Mouse (Mus musculus) frontal cortex, postnatal 25 days (tissue): ENCODE results near the gene Dhx15.
"Not testable (repeated sequence)": the region's sequence is repeated elsewhere in the genome, so short reads cannot be mapped to it uniquely, and the experiment has no call there.

Experiments used
- DNase-seq, 2 experiments: peaks; one replicate each; pipeline ENCODE4 v3.0.0; 2022; ENCODE audit warnings: low spot score in 2 of 2

The Dhx15 gene

GRCm38 (mm10) chr5:52190371-52191179 is at the start of gene Dhx15:
Gene Dhx15, minus strand, starts transcription at chr5:52190514.
- peak; percentile 76 to 85 for DNase-seq

GRCm38 (mm10) chr5:52238877-52239276 is 48.6 kb upstream of the Dhx15 start:
- no peak for DNase-seq

GRCm38 (mm10) chr5:52237956-52238735 is 47.8 kb upstream of the Dhx15 start:
- no peak for DNase-seq

- not testable (repeated sequence) for DNase-seq
Measured at GRCm38 (mm10) chr5:52236585-52236984, 46.3 kb upstream of the Dhx15 start.

GRCm38 (mm10) chr5:52234570-52234969 is 44.3 kb upstream of the Dhx15 start:
- no peak for DNase-seq

GRCm38 (mm10) chr5:52233891-52234290 is 43.6 kb upstream of the Dhx15 start:
- no peak for DNase-seq

GRCm38 (mm10) chr5:52232611-52233010 is 42.3 kb upstream of the Dhx15 start:
- DNase-seq, result no peak

GRCm38 (mm10) chr5:52232199-52232598 is 41.9 kb upstream of the Dhx15 start:
- no peak for DNase-seq

- DNase-seq, result no peak
Measured at GRCm38 (mm10) chr5:52230466-52230865, 40.2 kb upstream of the Dhx15 start.

- no peak for DNase-seq
Measured at GRCm38 (mm10) chr5:52226677-52227076, 36.4 kb upstream of the Dhx15 start.

- DNase-seq, result no peak
Measured at GRCm38 (mm10) chr5:52221596-52221995, 31.3 kb upstream of the Dhx15 start.

GRCm38 (mm10) chr5:52220013-52220804 is 29.9 kb upstream of the Dhx15 start:
- DNase-seq, result no peak

GRCm38 (mm10) chr5:52218238-52218637 is 27.9 kb upstream of the Dhx15 start:
- no peak for DNase-seq

- DNase-seq, result no peak
Measured at GRCm38 (mm10) chr5:52213143-52213900, 23.0 kb upstream of the Dhx15 start.

- DNase-seq, result no peak
Measured at GRCm38 (mm10) chr5:52191180-52191468, 810 bp upstream of the Dhx15 start.

- peak in 1 of 2 experiments; percentile 12 for DNase-seq
Measured at GRCm38 (mm10) chr5:52189664-52190365, 499 bp downstream of the Dhx15 start.

- no peak for DNase-seq
Measured at GRCm38 (mm10) chr5:52188206-52188605, 2.1 kb downstream of the Dhx15 start.

- DNase-seq, result no peak
Measured at GRCm38 (mm10) chr5:52177326-52177725, 13.0 kb downstream of the Dhx15 start.

GRCm38 (mm10) chr5:52168468-52168867 is 21.8 kb downstream of the Dhx15 start:
- DNase-seq, result no peak

GRCm38 (mm10) chr5:52149138-52149537 is 41.2 kb downstream of the Dhx15 start:
- DNase-seq, result no peak

GRCm38 (mm10) chr5:52147141-52147540 is 43.2 kb downstream of the Dhx15 start:
- no peak for DNase-seq
